Mouse (Mus musculus) brown adipose tissue, adult 24 weeks (tissue): Measurements from ENCODE around the gene Arl3. TPM values are rescaled to one million over a fixed set of nuclear protein-coding genes. Genes with fewer than 3 reads are reported as not detected.

Source experiments
- H3K27ac ChIP-seq: fragments of 200-500 bp; replicated peaks from 2 replicates; pipeline ENCODE4 v1.5.1; 2012; ENCODE audit warnings: low read depth, mild to moderate bottlenecking, low read length
- H3K4me1 ChIP-seq: fragments of 200-500 bp; 2 replicates; pipeline ENCODE4 v1.6.1; 2012; ENCODE audit warnings: low read length, mixed read lengths; ENCODE audit not compliant: control insufficient read depth, insufficient read depth, insufficient read length
- H3K4me3 ChIP-seq: fragments of 200-500 bp; 2 replicates; pipeline ENCODE4 v1.5.1; 2012; ENCODE audit warnings: low read depth, mild to moderate bottlenecking, low read length, moderate library complexity; ENCODE audit not compliant: insufficient read depth
- polyA plus RNA-seq: library from polyadenylated mRNA; stranded (reverse); fragments of >200 nt; gene quantifications from 2 replicates; pipeline ENCODE4 v1.2.4, GENCODE M21; 2012; ENCODE audit not compliant: missing spikeins, insufficient read depth, insufficient read length

Gene Arl3
- 44.9 and 58.1 TPM in 2 replicates for polyA plus RNA-seq

- Histone ChIP-seq H3K27ac (no peak within 1 kb of the TSS), H3K4me3 (peak within 1 kb of the TSS; percentile 76), H3K4me1 (no peaks in the 10 kb centered on the region; the same call in 1 of the 2 replicates)
Observed at GRCm38 (mm10) chr19:46572951-46573937, at the start of gene Arl3, which contains the start of gene Sfxn2. Gene Arl3 (minus strand): TSS chr19:46573198. Gene Sfxn2 (plus strand): TSS chr19:46573365.

- Histone ChIP-seq H3K4me1 (peaks cover 68% of the 10 kb centered on the region), H3K4me3 (0 out of 2 replicates have a peak overlapping the region, but pooled peaks have one; percentile 12), H3K27ac (no peak overlapping the region)
Observed at GRCm38 (mm10) chr19:46622659-46623193, 49.7 kb upstream of the Arl3 start.

GRCm38 (mm10) chr19:46621236-46622183, 48.5 kb upstream of the Arl3 start:
- Histone ChIP-seq H3K27ac (no peak overlapping the region), H3K4me1 (peaks cover 62% of the 10 kb centered on the region), H3K4me3 (no peak overlapping the region)

GRCm38 (mm10) chr19:46620016-46620808, 47.2 kb upstream of the Arl3 start:
- H3K27ac ChIP-seq, result peak overlapping the region; percentile 15; the same call in 1 of the 2 replicates
- peaks cover 69% of the 10 kb centered on the region for H3K4me1 ChIP-seq
- no peak overlapping the region for H3K4me3 ChIP-seq

- Histone ChIP-seq H3K4me3 (no peak overlapping the region), H3K27ac (no peak overlapping the region), H3K4me1 (peaks cover 62% of the 10 kb centered on the region)
Observed at GRCm38 (mm10) chr19:46619518-46619917, 46.5 kb upstream of the Arl3 start.

GRCm38 (mm10) chr19:46619001-46619400, 46.0 kb upstream of the Arl3 start:
- peaks cover 58% of the 10 kb centered on the region for H3K4me1 ChIP-seq
- H3K27ac ChIP-seq, result no peak overlapping the region
- no peak overlapping the region for H3K4me3 ChIP-seq

- H3K27ac ChIP-seq, result no peak overlapping the region
- H3K4me3 ChIP-seq, result no peak overlapping the region
- peaks cover 52% of the 10 kb centered on the region for H3K4me1 ChIP-seq
Observed at GRCm38 (mm10) chr19:46618322-46618721, 45.3 kb upstream of the Arl3 start.

GRCm38 (mm10) chr19:46617361-46617760, 44.4 kb upstream of the Arl3 start:
- Histone ChIP-seq H3K4me1 (peaks cover 46% of the 10 kb centered on the region), H3K27ac (no peak overlapping the region), H3K4me3 (no peak overlapping the region)

GRCm38 (mm10) chr19:46616378-46616777, 43.4 kb upstream of the Arl3 start:
- H3K4me1 ChIP-seq, result peaks cover 37% of the 10 kb centered on the region

GRCm38 (mm10) chr19:46608158-46608557, 35.2 kb upstream of the Arl3 start:
- Histone ChIP-seq H3K4me1 (peaks cover 8% of the 10 kb centered on the region), H3K27ac (no peak overlapping the region), H3K4me3 (no peak overlapping the region)

More at GRCm38 (mm10) chr19:46616378-46616777, 43.4 kb upstream of the Arl3 start:
- H3K4me3 ChIP-seq, result no peak overlapping the region
- no peak overlapping the region for H3K27ac ChIP-seq

- Histone ChIP-seq H3K27ac (no peak overlapping the region), H3K4me3 (no peak overlapping the region), H3K4me1 (peaks cover 8% of the 10 kb centered on the region)
Observed at GRCm38 (mm10) chr19:46607424-46607823, 34.4 kb upstream of the Arl3 start.

GRCm38 (mm10) chr19:46606718-46607117, 33.7 kb upstream of the Arl3 start:
- H3K4me1 ChIP-seq, result peaks cover 8% of the 10 kb centered on the region
- H3K4me3 ChIP-seq, result no peak overlapping the region
- no peak overlapping the region for H3K27ac ChIP-seq

- no peak overlapping the region for H3K27ac ChIP-seq
- no peak overlapping the region for H3K4me3 ChIP-seq
- peaks cover 14% of the 10 kb centered on the region for H3K4me1 ChIP-seq
Observed at GRCm38 (mm10) chr19:46602406-46602805, 29.4 kb upstream of the Arl3 start.

GRCm38 (mm10) chr19:46601491-46601890, 28.5 kb upstream of the Arl3 start:
- no peak overlapping the region for H3K4me3 ChIP-seq

More at GRCm38 (mm10) chr19:46601491-46601890, 28.5 kb upstream of the Arl3 start:
- Histone ChIP-seq H3K4me1 (peaks cover 14% of the 10 kb centered on the region), H3K27ac (no peak overlapping the region)
